Mouse (Mus musculus) gastrocnemius, postnatal 10 days (tissue): ENCODE results near the gene Psmb5. TPM values are rescaled to one million over a fixed set of nuclear protein-coding genes. Genes with fewer than 3 reads are reported as not detected.
"Not testable (repeated sequence)": the region's sequence is repeated elsewhere in the genome, so short reads cannot be mapped to it uniquely, and the experiment has no call there.

Experiments used
- DNase-seq: peaks from one replicate; pipeline ENCODE4 v3.0.0; 2021; ENCODE audit warnings: mixed read lengths
- total RNA-seq, 2 experiments: library from RNA; stranded (reverse); gene quantifications; 2 replicates each; pipeline ENCODE4 v1.2.3; 2021

The Psmb5 gene
- total RNA-seq, 2 experiments from 2014 or later: 183 to 207 TPM

- no peak for DNase-seq
Observed at GRCm38 (mm10) chr14:54630583-54631239, 12.9 kb upstream of the Psmb5 start.

GRCm38 (mm10) chr14:54629797-54630196 is 12.0 kb upstream of the Psmb5 start:
- no peak for DNase-seq

- DNase-seq: no peak
Observed at GRCm38 (mm10) chr14:54628103-54628502, 10.3 kb upstream of the Psmb5 start.

GRCm38 (mm10) chr14:54624976-54625375 is 7.2 kb upstream of the Psmb5 start:
- DNase-seq: no peak

DNA sequence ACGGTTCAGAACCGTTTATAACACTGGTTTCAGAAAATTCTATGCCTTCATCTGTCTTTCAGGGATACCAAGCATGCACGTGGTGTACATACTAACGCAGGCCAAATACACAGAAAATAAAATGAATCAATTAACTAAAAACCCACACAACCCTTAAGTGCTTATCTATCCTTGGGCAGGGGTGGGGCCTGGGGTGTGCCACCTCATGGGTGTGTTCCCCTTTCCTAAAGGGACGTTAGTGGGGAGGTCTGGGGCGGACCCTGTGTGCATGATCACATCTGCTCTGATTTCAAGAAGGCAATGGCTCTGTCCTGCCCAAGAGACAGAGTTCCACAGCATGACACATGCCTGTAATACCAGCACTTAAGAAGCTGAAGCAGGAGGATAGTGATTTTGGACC is 5.5 kb upstream of the Psmb5 start:
- DNase-seq: no peak

GRCm38 (mm10) chr14:54621133-54621532 is 3.3 kb upstream of the Psmb5 start, which contains the start of gene Psmb11:
TSS of gene Psmb11 (plus strand) at chr14:54621433.
- DNase-seq: no peak

DNA sequence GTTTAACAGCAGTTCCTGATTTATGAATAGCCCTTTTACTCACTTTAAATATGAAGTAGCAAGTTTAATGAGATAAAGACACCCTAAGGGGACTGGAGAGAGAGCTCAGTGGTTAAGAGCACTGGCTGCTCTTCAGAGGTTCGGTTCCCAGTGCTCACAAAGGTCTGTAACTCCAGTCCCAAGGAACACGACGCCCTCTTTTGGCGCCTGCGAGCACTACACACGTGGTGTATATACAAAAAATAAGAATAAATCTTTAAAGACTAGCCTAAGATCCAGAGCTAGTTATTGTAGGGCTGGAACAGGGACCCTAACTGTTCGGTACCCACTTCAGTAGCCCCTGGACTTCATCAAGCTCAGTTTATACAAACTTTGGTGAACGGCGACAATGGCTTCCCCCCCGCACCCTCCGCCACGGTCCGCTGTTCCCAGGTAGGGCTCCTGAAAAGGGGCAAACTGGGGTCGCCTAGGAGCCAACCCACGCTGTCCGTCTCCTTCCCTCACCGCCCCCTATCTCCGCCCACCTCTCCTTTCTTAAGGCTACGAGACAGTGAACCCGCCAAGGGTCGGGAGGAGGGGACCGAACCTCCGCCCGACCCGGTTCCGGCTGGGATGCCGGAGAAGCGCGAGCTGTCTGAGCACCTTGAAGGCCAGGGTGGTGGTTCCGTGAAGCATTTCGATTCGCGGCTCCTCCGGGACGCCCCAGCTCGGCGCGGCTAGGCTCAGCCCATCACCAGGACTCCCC is 498 bp downstream of the Psmb5 start:
- DNase-seq: no peak

DNA sequence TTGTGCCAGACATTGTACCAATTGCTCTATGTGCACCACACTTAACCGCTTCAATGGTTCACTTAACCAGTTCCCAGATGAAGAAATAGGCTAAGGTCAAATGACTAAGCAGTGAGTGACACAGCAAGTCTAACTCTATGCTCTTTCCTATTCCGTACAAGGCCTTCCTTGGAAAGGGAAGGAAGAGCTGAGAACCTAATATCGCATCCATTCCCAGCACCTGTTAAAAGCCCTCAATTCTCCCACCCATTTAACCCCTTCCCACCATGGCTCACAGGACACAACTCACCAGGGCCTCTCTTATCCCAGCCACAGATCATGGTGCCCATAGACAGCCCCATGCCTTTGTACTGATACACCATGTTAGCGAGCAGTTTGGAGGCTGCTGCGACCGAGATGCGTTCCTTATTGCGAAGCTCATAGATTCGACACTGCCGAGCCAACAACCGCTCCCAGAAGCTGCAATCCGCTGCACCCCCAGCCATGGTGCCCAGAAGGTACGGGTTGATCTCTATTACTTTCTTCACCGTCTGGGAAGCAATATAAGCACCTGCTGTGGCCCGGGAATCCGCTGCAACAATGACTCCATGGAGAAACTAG is 1.5 kb downstream of the Psmb5 start:
- DNase-seq: no peak

DNA sequence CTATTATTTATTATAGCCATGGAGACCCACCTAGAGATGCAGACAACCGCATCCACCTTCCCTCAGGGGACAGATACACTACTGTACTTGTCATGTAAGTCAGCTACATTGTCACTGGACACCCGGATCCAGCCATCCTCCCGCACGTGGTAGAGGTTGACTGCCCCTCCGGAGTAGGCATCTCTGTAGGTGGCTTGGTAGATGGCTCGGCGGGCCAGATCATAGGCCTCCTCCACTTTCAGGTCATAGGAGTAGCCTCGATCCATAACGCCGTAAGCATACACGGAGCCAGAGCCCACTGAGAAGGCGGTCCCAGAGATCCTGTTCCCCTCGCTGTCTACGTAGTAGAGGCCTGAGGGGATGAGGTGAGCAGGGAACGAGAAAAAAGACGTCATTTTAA is 3.7 kb downstream of the Psmb5 start:
- DNase-seq: not testable (repeated sequence)

DNA sequence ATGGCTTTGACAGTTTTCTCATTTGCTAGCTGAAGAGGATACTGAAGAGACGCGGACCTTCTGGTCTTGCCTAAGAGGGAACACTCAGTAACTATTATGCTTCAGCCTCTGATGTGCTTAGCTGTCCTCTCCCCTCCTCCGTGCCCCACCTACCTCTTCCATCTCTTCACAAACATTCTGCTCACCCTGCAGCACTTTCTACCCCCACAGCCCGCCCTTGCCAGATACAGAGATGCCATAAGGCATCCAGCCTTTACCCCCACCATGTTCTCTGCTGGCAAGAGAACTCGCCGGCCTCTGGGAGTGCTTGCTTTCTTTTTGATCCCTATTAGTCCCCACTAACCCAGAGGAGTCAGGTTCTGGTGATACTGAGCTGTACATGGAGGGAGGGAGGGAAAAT is 7.2 kb downstream of the Psmb5 start:
- DNase-seq: no peak

GRCm38 (mm10) chr14:54609962-54610361 is 7.9 kb downstream of the Psmb5 start:
- DNase-seq: no peak

DNA sequence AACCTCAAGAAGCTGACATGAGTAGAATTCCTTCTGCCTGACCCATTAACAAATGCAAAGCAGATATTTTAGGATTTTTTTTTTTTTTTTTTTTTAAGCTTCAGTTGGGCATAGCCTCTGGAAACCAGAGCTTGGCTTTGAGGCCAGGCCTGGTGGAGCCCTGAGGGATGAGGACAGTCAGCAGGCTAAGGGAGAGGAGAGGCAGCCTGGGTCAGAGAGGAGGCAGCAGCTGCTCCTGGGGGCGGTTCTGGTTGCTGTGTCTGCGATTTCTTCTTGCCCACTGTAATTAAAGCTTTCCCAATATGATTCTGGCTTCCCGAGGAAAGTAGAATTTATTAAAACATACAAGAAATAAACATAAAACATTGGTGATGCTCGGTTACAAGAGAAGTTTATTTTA is 8.6 kb downstream of the Psmb5 start:
- no peak for DNase-seq

GRCm38 (mm10) chr14:54607226-54607625 is 10.6 kb downstream of the Psmb5 start:
- no peak for DNase-seq

DNA sequence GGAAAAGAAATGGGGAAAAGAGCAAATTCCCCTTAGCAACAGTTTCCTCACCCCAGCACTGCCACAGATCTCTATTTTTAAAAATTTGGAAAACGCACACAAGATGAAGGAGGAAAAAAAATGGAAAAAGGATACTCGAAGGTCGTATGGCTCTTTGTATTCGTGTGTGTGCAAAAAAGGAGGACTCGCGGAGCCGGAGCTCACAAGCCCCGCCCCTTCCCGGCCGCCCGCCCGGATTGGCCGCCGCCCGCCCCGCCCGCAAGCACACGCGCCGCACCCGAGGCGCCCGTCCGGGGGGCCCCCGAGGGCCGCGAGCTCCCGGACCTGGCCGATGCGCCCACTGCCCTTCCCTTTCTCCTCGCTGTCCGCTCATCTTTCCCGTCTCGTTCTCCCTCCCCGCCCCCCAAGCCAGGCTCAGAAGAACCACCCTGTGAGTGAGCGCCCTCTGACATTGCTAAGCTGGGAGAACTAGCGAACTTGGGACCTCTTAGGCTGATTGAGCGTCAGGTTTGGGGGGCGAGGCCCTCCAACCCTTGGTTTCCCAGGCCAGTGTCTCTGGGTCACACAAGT is 12.0 kb downstream of the Psmb5 start, which contains the start of gene 4931414P19Rik:
4931414P19Rik (minus strand) TSS at position 242 of the 570 bp plus-strand sequence.
- DNase-seq: peak; percentile 92

GRCm38 (mm10) chr14:54603686-54604085 is 14.1 kb downstream of the Psmb5 start:
- DNase-seq: no peak

GRCm38 (mm10) chr14:54603038-54603654 is 14.7 kb downstream of the Psmb5 start:
- peak; percentile 93 for DNase-seq

- DNase-seq: no peak
Observed at GRCm38 (mm10) chr14:54602613-54603012, 15.2 kb downstream of the Psmb5 start.

DNA sequence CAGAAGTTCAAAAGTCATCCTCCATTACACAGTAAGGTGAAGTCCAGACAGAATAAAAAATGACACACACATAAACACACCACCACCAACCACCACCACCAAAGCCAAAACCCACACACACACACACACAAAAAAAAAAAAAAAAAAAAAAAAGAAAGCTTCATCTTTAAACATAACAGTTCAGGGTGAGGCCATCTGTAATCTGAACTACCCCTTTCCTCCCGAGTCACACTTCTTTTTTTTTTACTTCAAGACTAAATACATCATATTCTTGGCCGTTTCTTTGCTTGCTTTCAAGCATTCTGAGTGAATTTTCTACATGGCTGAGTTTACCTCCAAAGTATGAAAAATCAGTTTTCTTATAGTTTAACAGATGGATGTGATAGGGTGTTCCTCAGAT is 16.2 kb downstream of the Psmb5 start:
- DNase-seq: no peak

GRCm38 (mm10) chr14:54597084-54597483 is 20.7 kb downstream of the Psmb5 start:
- no peak for DNase-seq

DNA sequence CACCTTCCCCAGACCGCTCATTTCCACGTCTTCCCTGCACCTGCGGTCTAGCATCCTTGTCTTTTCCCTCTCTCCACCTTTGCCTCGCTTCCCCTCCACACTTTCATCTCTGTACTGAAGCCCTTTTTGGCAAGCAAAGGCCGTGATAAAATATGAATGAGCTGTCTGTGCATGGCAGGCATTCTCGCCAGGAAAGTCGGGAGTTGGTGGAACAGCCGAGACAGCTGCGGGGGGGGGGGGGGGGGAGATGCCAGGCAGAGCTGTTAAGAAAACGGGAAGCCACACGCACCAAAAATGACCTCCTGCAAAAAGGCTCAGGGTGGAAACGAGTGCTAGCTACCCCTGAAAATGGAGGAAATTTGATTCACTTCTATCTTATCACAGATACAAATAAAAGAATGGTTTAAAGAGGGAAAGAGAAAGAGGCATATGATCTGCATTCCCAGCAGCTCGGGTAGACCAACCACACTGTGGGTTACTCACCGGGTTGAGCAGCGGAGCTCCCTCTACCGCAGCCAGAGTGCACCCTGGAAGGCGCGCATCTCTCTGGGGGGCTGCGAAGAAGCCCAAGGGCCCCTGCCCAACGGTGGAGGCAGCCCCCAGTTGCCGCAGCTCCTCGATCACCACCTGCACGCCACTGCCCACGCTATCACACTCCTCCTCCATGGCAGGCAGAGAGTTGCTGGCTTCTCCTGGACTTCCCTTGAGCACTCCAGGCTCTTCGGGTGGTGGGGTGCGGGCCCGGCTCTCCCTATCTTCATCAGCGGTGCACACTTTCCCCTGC is 23.0 kb downstream of the Psmb5 start:
- no peak for DNase-seq

DNA sequence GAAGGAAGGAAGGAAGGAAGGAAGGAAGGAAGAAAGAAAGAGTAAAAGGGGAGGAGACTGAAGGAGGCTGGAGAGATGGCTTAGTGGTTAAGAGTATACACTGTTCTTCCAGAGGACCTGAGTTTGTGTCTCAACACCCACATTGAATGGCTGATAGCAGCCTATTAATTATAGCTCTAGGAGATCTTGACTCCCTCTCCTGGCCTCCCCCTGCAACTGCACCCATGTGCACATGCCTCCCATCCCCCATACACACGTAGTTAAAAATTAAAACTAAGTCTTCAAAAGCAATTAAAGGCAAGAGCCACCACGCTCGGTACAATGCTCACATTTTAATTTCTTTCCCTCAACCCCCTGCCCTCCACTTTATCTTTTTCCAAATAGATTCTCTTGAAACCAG is 23.8 kb downstream of the Psmb5 start:
- no peak for DNase-seq
